Mouse (Mus musculus): ENCODE data around the gene Cyp26b1. TPM values are rescaled to one million over a fixed set of nuclear protein-coding genes. Genes with fewer than 3 reads are reported as not detected.

Gene Cyp26b1
- 0.53 TPM for polyA plus RNA-seq (2014; fragmentation: Illumina TruSeq; extraction: RNeasy Lipid Tissue Mini Kit (QIAGEN cat#74804); ENCODE audit: low read depth, low replicate concordance)

GRCm38 (mm10) chr6:84593693-84594092 lies at the start of gene Cyp26b1:
Gene Cyp26b1, minus strand, starts transcription at chr6:84593908.

